Mouse (Mus musculus) lung, adult 2 months (tissue): ENCODE measurements around the gene Cdc42bpa. TPM values are rescaled to one million over a fixed set of nuclear protein-coding genes. Genes with fewer than 3 reads are reported as not detected.

Source experiments
- DNase-seq: peaks from one replicate; pipeline ENCODE4 v3.0.0; 2022
- H3K4me1 ChIP-seq: fragments of 200-500 bp; 2 replicates; pipeline ENCODE4 v1.6.1; 2011; ENCODE audit warnings: low read length; ENCODE audit not compliant: control insufficient read depth, insufficient read depth
- H3K4me3 ChIP-seq: fragments of 200-500 bp; replicated peaks from 2 replicates; pipeline ENCODE3; 2011; ENCODE audit warnings: low read depth, mild to moderate bottlenecking, control low read depth, low read length; ENCODE audit errors: extremely low read depth
- CTCF ChIP-seq: fragments of 200-500 bp; IDR thresholded peaks from 2 replicates; pipeline ENCODE4 v1.5.1; 2011; ENCODE audit warnings: mild to moderate bottlenecking, low read length, control low read depth; ENCODE audit not compliant: insufficient read depth
- POLR2A ChIP-seq: fragments of 200-500 bp; IDR thresholded peaks from 2 replicates; pipeline ENCODE4 v1.6.1; 2011; ENCODE audit warnings: low read depth, mild to moderate bottlenecking, control low read depth, low read length, borderline replicate concordance; ENCODE audit errors: extremely low read depth
- WGBS: fragments of 180-500 bp; shearing (Covaris S2); methylation state at CpG from one replicate; pipeline ENCODE4 v1.1.7; 2018; 5-methylcytosine and 5-hydroxymethylcytosine counted together
- polyA plus RNA-seq: library from polyadenylated mRNA; depleted of rRNA; stranded (reverse); fragments of >200 nt; gene quantifications from 2 replicates; pipeline ENCODE4 v1.2.3, GENCODE M21; 2012

Gene Cdc42bpa
- polyA plus RNA-seq, 1 experiment: 31.9 TPM

GRCm38 (mm10) chr1:179958871-179959720 is 1.2 kb upstream of the Cdc42bpa start:
- peaks cover 5% of the 10 kb centered on the region; the same call in 1 of the 2 replicates for H3K4me1 ChIP-seq
- TF ChIP-seq POLR2A (no peak), CTCF (no peak)
- 13% methylated on average over 40 of the region's 41 CpGs for WGBS
- peak overlapping the region; percentile 83 for H3K4me3 ChIP-seq
- DNase-seq: peak; percentile 63

DNA sequence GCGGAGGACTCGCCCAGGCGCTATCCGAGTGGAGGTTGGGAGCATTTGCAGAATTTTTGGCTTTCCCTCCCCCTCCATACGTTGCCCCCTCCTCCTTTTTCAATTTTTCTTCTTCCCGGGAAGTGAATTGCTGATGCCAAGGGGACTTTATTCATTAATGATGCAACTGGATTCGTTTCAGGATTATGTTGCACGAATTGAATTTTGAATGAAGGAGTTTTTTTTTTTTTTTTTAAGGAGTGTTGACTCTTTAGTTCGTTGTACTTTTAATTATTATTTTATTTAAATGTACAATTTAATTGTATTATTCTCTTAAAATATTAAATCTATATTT is 238 bp downstream of the Cdc42bpa start:
- TF ChIP-seq CTCF (no peak), POLR2A (no peak)

DNA sequence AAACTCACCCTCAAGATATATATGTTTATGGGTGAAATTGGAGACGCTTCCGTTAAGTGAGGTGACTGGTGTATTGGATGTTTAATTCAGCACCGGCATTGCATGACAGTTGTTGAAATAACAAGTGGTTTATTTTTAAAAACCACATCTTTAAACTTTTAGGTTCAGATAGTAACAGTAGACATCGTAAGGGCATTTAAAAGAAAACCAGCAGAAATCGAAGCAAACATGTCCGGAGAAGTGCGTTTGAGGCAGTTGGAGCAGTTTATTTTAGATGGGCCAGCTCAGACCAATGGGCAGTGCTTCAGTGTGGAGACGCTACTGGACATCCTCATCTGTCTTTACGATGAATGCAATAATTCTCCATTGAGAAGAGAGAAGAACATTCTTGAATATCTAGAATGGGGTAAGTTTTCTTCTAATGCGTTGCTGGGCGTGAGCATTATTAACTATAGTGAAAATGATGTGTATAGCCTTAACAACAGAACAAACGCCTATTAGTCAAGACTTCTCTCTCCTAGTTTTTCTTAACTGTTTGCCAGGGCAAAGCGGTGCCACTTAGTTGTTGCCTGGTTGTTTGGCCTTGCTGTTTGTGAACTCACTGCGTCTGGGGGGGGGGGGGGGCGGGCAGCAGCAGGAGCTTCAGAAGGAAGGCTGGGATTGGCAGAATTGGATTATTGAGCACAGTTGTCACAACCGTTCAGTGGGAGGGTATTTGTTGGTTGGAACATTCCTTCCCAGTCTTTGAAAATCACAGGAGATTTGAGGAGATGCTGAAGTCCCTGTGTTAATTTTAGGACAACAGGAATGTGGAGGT is 818 bp downstream of the Cdc42bpa start:
- no peak for DNase-seq

More for the DNA sequence above, 238 bp downstream of the Cdc42bpa start:
- Histone ChIP-seq H3K4me3 (peak overlapping the region; percentile 88), H3K4me1 (peaks cover 5% of the 10 kb centered on the region)
- under 1% methylated on average over 9 of the region's 9 CpGs for WGBS
- no peak for DNase-seq

GRCm38 (mm10) chr1:179961777-179962176 is 1.5 kb downstream of the Cdc42bpa start:
- peaks cover 5% of the 10 kb centered on the region for H3K4me1 ChIP-seq
- H3K4me3 ChIP-seq: peak overlapping the region; percentile 68
- no peak for TF ChIP-seq POLR2A
- no peak for TF ChIP-seq CTCF
- no peak for DNase-seq
- WGBS: 33% methylated on average over 4 of the region's 4 CpGs

More for the DNA sequence above, 818 bp downstream of the Cdc42bpa start:
- Histone ChIP-seq H3K4me3 (peak overlapping the region; percentile 68), H3K4me1 (peaks cover 5% of the 10 kb centered on the region)
- 2% methylated on average over 16 of the region's 16 CpGs for WGBS
- no peak for TF ChIP-seq POLR2A
- no peak for TF ChIP-seq CTCF

DNA sequence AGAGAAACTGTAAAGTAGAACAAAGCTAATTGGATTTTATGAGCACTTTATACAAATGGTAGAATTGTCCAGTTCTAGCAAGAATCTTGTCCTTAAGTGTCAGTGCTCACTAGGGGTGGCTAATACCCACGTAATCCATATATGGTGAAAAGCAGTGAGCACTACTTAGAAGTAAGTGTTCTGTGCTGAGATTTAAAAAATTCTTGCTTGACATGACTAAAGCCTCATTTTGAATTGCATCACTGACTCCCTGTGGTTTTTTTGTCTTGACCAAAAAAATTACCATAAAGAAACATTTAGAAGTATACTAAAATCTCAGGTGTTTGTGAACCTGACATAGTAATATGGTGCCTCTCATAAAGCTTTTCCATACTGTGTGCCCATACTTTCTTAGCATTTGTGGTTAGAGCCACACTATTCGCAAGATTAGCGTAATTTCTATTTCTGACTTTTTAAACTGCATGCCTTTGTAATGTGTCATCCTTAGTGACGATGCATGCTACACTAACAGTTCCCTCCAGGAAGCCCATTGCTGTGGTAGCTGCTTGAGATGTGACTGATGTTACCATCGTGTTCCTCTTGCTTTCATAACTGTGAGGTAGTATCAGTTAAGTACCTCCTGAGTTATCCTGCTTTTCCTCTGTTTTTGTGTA is 9.6 kb downstream of the Cdc42bpa start:
- DNase-seq: no peak
- H3K4me3 ChIP-seq: no peak overlapping the region
- H3K4me1 ChIP-seq: peaks cover 3% of the 10 kb centered on the region
- 35% methylated on average over 5 of the region's 5 CpGs for WGBS
- TF ChIP-seq CTCF (no peak), POLR2A (no peak)

DNA sequence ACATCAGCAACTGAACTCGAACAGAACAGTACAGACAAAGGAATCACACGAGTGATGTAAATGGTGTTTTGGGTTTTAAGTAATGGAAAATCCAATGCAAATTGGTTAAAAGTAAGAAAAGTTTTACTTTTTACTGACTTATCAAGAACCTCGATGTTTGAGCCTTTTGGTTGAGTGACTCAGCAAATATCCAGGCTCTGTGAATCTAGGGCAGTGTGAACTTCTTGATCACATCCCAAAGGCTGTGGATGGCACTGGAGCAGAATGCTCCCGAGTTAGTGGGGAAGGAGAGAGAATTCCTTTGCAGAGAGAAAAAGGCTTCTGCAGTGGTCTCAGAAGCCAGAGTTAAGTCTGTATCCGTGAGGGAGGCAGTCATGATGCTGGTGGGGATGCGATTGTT is 14.7 kb downstream of the Cdc42bpa start:
- peaks cover 10% of the 10 kb centered on the region for H3K4me1 ChIP-seq
- TF ChIP-seq CTCF: no peak
- TF ChIP-seq POLR2A: no peak
- 78% methylated on average over 6 of the region's 6 CpGs for WGBS
- no peak overlapping the region for H3K4me3 ChIP-seq
- DNase-seq: no peak

GRCm38 (mm10) chr1:179975645-179976275 is 15.5 kb downstream of the Cdc42bpa start:
- Histone ChIP-seq H3K4me1 (peaks cover 7% of the 10 kb centered on the region), H3K4me3 (no peak overlapping the region)
- TF ChIP-seq CTCF (no peak), POLR2A (no peak)
- whole genome bisulfite sequencing: 63% methylated on average over 5 of the region's 5 CpGs
- no peak for DNase-seq

- no peak for DNase-seq
- H3K4me3 ChIP-seq: no peak overlapping the region
- 76% methylated on average over 6 of the region's 6 CpGs for WGBS
- TF ChIP-seq POLR2A: no peak
- peaks cover 9% of the 10 kb centered on the region; the same call in 1 of the 2 replicates for H3K4me1 ChIP-seq
These were observed 17.2 kb downstream of the Cdc42bpa start for GRCm38 (mm10) chr1:179977437-179977836.

DNA sequence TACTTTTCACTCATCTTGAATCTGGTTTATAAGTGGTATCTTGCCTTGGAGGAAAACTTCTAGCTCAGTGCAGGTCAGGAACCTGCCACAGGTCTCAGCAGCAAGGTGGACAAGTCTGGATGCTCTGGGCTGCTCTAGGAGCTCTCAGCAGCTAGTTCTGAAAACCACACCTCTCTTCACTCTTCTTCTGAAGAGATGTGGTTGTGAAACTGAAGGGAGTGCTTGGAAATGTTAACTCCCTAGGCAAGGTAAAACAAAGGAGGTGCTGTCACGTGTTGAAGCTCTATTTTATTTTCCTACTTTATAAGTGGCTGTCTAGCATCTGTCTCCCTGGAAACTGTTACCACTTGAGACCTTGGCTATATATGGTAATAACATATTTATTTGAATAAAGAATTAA is 18.5 kb downstream of the Cdc42bpa start:
- TF ChIP-seq POLR2A (no peak), CTCF (no peak)
- 55% methylated on average over 1 of the region's 1 CpGs for WGBS
- no peak for DNase-seq

DNA sequence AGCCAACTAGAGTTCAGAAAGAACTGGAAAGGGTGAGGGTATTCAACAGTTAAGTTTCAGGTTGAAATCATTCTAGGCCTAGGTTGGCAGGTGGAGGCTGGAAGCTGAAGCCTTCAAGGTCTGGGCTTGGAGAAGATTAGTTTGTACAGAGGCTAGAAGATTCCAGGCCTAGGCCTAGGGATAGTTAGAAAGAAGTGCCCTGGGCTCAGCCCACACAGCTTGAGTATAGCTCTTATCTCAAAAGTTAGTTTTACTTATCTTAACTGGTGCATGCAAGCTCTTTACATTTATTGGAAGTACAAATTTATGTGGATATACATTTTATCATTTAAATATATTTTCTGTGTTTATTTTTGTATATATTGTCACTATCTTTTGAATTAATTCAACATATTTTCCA is 21.4 kb downstream of the Cdc42bpa start:
- no peak for DNase-seq
- no peak overlapping the region for H3K4me3 ChIP-seq
- H3K4me1 ChIP-seq: peaks cover 8% of the 10 kb centered on the region
- TF ChIP-seq POLR2A: no peak

More for the DNA sequence above, 18.5 kb downstream of the Cdc42bpa start:
- peaks cover 11% of the 10 kb centered on the region for H3K4me1 ChIP-seq
- no peak overlapping the region for H3K4me3 ChIP-seq
